Mouse (Mus musculus) heart, postnatal 0 days (tissue): ENCODE measurements around the gene Ptpn13. TPM values are rescaled to one million over a fixed set of nuclear protein-coding genes. Genes with fewer than 3 reads are reported as not detected.

Experiments
- ATAC-seq: fragments of 200-750 bp; cut with Nextera tagmentation; 2 replicates; pipeline ENCODE4 v1.8.0; 2017; ENCODE audit warnings: low read depth, moderate number of reproducible peaks, moderate library complexity; ENCODE audit not compliant: insufficient read depth
- DNase-seq: peaks from one replicate; pipeline ENCODE4 v3.0.0-alpha.2; 2016; ENCODE audit warnings: low spot score
- H3K27ac ChIP-seq: fragments of 300-500 bp; sonication (generic); 2 replicates; pipeline ENCODE4 v1.5.1; 2014; ENCODE audit warnings: low read depth, mild to moderate bottlenecking
- H3K27me3 ChIP-seq: fragments of 300-500 bp; sonication (generic); 2 replicates; pipeline ENCODE4 v1.6.1; 2014; ENCODE audit warnings: low read length, mixed read lengths; ENCODE audit not compliant: control insufficient read depth, insufficient read depth
- H3K36me3 ChIP-seq: fragments of 300-500 bp; sonication (generic); replicated peaks from 2 replicates; pipeline ENCODE4 v1.6.1; 2014; ENCODE audit warnings: low read length, mixed read lengths; ENCODE audit not compliant: control insufficient read depth, insufficient read depth
- H3K4me1 ChIP-seq: fragments of 300-500 bp; sonication (generic); 2 replicates; pipeline ENCODE4 v1.6.1; 2014; ENCODE audit warnings: antibody characterized with exemption; ENCODE audit not compliant: control insufficient read depth, insufficient read depth
- H3K4me2 ChIP-seq: fragments of 300-500 bp; sonication (generic); 2 replicates; pipeline ENCODE4 v1.6.1; 2014; ENCODE audit warnings: low read depth, mild to moderate bottlenecking, low read length, moderate library complexity
- H3K4me3 ChIP-seq: fragments of 300-500 bp; sonication (generic); 2 replicates; pipeline ENCODE4 v1.5.1; 2014; ENCODE audit warnings: low read depth, low read length
- H3K9ac ChIP-seq: fragments of 300-500 bp; sonication (generic); replicated peaks from 2 replicates; pipeline ENCODE4 v1.6.1; 2014; ENCODE audit warnings: low read depth, low read length, mixed read lengths
- H3K9me3 ChIP-seq: fragments of 300-500 bp; sonication (generic); replicated peaks from 2 replicates; pipeline ENCODE4 v1.6.1; 2016; ENCODE audit warnings: low read length; ENCODE audit not compliant: control insufficient read depth
- CTCF ChIP-seq: IDR thresholded peaks from 2 replicates; pipeline ENCODE4 v1.5.1; 2016; ENCODE audit warnings: antibody characterized with exemption, control low read depth, low read depth
- EP300 ChIP-seq: IDR thresholded peaks from 2 replicates; pipeline ENCODE4 v1.6.1; 2016; ENCODE audit warnings: antibody characterized with exemption, low read depth
- WGBS: fragments of 180-500 bp; shearing (Covaris S2); extraction: QIAGEN DNeasy Blood & Tissue Kit; methylation state at CpG from one replicate; pipeline ENCODE4 v1.1.7; 2014; 5-methylcytosine and 5-hydroxymethylcytosine counted together
- polyA plus RNA-seq: library from polyadenylated mRNA; unstranded; fragments of >200 nt; fragmentation: Nextera tagmentation; extraction: Ambion mirVana; gene quantifications from 2 replicates; pipeline ENCODE4 v1.2.1, GENCODE M21; 2015
- total RNA-seq: library from RNA; depleted of rRNA; stranded (reverse); fragments of >200 nt; gene quantifications from 2 replicates; pipeline ENCODE4 v1.2.3, GENCODE M21; 2014; ENCODE audit warnings: low replicate concordance

Ptpn13 gene
- total and polyA plus RNA-seq, 2 experiments from 2014 or later = 2.3 to 14.3 TPM

- H3K4me2 ChIP-seq = no peak overlapping the region
- DNase-seq = no peak
- 84% methylated on average over 20 of the region's 20 CpGs for WGBS
- ATAC-seq = no peak
- no peaks in the 10 kb centered on the region for H3K9me3 ChIP-seq
- no peaks in the 10 kb centered on the region for H3K4me1 ChIP-seq
- no peaks in the 10 kb centered on the region for H3K27me3 ChIP-seq
- 0 out of 2 replicates have a peak, but pooled peaks cover 6% of the 10 kb centered on the region for H3K36me3 ChIP-seq
- TF ChIP-seq CTCF (no peak), EP300 (no peak)
- H3K27ac ChIP-seq = no peak overlapping the region
- H3K9ac ChIP-seq = no peak overlapping the region
- no peak overlapping the region for H3K4me3 ChIP-seq
Measured at GRCm38 (mm10) chr5:103545381-103546000, 120.5 kb downstream of the Ptpn13 start.

- H3K27ac ChIP-seq = no peak overlapping the region
- peaks cover 48% of the 10 kb centered on the region for H3K36me3 ChIP-seq
- no peak overlapping the region for H3K4me2 ChIP-seq
- H3K4me3 ChIP-seq = no peak overlapping the region
- no peaks in the 10 kb centered on the region for H3K9me3 ChIP-seq
- WGBS = 86% methylated on average over 16 of the region's 16 CpGs
- no peak overlapping the region for H3K9ac ChIP-seq
- H3K4me1 ChIP-seq = no peaks in the 10 kb centered on the region
- TF ChIP-seq CTCF = no peak
- TF ChIP-seq EP300 = no peak
- DNase-seq (no peak), ATAC-seq (no peak)
- H3K27me3 ChIP-seq = no peaks in the 10 kb centered on the region
Measured at GRCm38 (mm10) chr5:103554769-103555168, 129.8 kb downstream of the Ptpn13 start.

- H3K9ac ChIP-seq = no peak overlapping the region
- no peak overlapping the region for H3K4me2 ChIP-seq
- no peaks in the 10 kb centered on the region for H3K27me3 ChIP-seq
- no peaks in the 10 kb centered on the region for H3K9me3 ChIP-seq
- no peaks in the 10 kb centered on the region for H3K4me1 ChIP-seq
- no peak for ATAC-seq
- no peak overlapping the region for H3K4me3 ChIP-seq
- no peak overlapping the region for H3K27ac ChIP-seq
- H3K36me3 ChIP-seq = peaks cover 58% of the 10 kb centered on the region
- WGBS = 87% methylated on average over 9 of the region's 9 CpGs
- DNase-seq = no peak
- TF ChIP-seq EP300 = no peak
- no peak for TF ChIP-seq CTCF
Measured at GRCm38 (mm10) chr5:103560546-103560945, 135.6 kb downstream of the Ptpn13 start.

GRCm38 (mm10) chr5:103568034-103568433 is 143.0 kb downstream of the Ptpn13 start:
- no peak for DNase-seq
- Histone ChIP-seq H3K9me3 (no peaks in the 10 kb centered on the region), H3K4me1 (no peaks in the 10 kb centered on the region), H3K9ac (no peak overlapping the region), H3K36me3 (peaks cover 26% of the 10 kb centered on the region), H3K27ac (no peak overlapping the region), H3K27me3 (no peaks in the 10 kb centered on the region), H3K4me3 (no peak overlapping the region), H3K4me2 (no peak overlapping the region)
- TF ChIP-seq EP300 = no peak
- TF ChIP-seq CTCF = no peak
- WGBS = 83% methylated on average over 4 of the region's 4 CpGs
- no peak for ATAC-seq

- H3K4me3 ChIP-seq = no peak overlapping the region
- H3K4me2 ChIP-seq = no peak overlapping the region
- 86% methylated on average over 9 of the region's 9 CpGs for WGBS
- ATAC-seq = no peak
- no peak overlapping the region for H3K27ac ChIP-seq
- H3K9me3 ChIP-seq = no peaks in the 10 kb centered on the region
- peaks cover 25% of the 10 kb centered on the region for H3K36me3 ChIP-seq
- DNase-seq = no peak
- H3K27me3 ChIP-seq = no peaks in the 10 kb centered on the region
- no peaks in the 10 kb centered on the region for H3K4me1 ChIP-seq
- TF ChIP-seq CTCF (no peak), EP300 (no peak)
- H3K9ac ChIP-seq = no peak overlapping the region
Measured at GRCm38 (mm10) chr5:103569446-103569845, 144.5 kb downstream of the Ptpn13 start.
